Mouse (Mus musculus) frontal cortex, adult 2 months (tissue): ENCODE measurements at regions not wholly inside any gene's neighbourhood (a gene's known extent, or its start where the extent isn't known, plus 50 kb on each side); places are given as distances from the start of the nearest gene placed in this dataset.

ENCODE experiments used
- DNase-seq, 2 experiments: peaks; one replicate each; pipeline ENCODE4 v3.0.0; 2022; ENCODE audit warnings: low spot score in 1 of 2; ENCODE audit errors: extremely low spot score in 1 of 2

DNA sequence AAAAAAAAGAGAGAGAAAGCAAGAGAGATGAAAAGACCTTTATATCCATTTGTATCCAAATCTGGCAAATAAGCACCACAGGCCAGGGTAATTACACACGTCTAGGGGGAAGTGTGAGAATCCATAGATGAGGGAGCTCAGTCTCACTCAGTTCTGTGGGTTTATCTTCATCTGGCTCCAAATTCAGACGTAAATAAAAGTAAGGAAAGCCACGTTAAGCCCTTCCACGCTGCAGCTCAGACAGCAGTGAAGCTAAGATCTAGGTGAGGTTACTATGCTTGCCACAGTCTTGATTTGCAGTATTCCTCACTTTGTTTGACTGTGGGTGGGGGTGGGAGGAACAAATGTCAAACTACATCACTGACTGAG, 481.1 kb upstream of the Nrsn1 start:
- DNase-seq = no peak

DNA sequence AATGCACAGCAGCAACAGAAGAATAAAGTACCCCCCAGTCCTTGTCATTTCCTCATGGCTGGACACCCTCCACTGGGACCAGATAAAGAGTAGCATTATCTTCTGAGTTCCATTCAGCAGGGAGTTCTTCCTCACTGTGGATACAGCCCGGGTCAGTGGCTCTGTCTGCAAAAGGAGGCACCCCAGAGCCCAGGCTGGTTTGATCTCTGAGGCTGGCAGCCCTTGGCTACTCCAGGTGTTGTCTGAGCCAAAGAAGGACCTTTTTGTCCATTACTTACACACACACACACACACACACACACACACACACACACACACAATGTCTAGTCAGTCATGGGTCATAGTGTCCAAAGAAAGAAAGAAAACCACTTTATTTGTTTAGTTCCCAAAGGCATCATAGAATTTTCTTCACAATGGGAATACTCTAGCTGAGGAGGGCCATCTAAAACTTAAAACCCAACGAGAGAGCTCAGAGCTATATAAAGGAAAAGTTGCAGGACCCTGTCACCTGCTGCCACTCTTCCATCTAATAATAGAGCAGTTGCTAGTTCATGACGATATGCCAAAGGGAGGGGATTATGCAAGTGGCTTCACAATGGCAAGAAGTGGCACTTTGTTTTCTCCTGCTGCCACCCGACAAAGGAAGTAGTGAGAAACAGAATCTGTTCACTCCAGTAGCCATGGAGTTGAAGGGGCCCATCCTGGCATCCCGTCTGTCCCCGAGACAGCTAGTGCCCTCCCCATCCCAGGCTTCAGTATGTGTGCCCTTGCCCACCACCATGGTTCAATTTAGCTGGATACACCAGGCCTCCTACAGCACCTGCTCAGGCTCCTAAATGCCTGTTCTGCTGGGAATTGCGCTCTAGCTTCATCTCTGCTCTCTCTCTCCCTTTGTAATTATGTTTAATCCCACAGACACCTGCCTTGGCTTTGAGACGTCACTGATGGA, 480.4 kb upstream of the Nrsn1 start:
- no peak for DNase-seq

DNA sequence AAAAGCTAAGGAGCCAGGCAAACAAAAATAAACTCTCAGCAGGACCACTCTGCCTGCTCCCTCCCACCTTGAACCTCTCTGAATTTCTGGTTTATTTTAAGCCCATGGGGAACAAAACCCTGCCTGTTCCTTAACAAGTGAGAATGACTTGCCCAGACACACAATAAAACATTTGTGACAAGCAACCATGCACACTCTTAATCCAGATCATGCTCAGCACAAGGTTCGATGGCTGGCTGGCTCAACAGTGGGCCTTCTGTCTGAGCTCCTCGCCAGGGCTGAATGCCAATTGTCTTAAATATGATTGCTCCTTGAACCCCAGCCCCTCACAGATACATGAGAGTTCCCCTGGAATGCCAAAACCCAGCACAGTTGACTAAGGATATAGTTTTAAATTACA, 468.3 kb upstream of the Nrsn1 start:
- no peak for DNase-seq

GRCm38 (mm10) chr13:25729327-25729892, 459.1 kb upstream of the Nrsn1 start:
- DNase-seq = no peak

DNA sequence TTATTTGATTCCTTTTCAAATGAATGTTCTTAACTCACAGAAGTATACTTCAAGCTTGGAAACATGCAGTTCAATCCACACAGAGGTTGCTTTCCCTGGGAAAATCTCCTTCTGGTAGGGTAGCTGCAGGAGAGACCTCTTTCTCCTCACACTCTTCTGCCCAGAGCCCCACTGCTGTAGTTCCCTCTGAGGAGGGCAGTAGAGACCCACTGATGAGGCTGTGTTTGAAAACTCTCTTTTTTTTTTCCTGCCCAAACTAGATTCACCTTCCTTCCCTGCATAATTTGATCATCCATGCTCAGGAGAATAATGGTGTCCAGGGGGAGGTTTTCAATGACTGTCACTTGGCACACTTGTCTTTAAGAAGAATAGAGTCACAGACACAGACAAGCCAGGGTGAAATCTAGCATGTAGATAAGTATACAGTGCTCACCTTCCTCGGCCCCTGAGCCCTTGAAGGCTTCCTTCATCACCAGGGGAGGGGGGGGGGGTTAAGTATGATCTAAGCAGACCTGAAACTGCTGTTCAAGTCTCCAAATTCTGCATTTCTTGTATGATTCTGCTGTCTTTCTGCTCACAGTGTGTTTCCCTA, 457.3 kb upstream of the Nrsn1 start:
- DNase-seq = peak in 1 of 2 experiments; percentile 39

- no peak for DNase-seq
Observed at GRCm38 (mm10) chr13:25722595-25723525, 452.6 kb upstream of the Nrsn1 start.

DNA sequence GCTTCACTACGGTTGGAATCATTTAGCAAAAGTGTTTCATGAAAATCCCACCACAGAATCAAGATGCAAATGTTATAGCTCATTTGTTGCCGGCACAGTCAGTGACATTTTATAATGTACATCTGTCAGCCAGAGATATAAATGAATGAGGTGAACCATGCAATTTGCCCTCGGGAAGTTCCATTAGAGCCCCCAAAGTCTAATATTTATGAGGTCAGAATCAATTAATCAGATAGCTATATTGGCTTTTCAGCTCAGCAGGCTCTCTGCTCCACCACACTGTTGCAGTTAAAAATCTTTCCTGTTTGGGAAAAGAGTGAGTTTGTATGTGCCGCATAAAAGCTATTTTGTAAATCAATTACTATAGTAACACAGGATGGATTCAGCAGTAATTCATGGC, 430.7 kb upstream of the Nrsn1 start:
- DNase-seq = no peak

DNA sequence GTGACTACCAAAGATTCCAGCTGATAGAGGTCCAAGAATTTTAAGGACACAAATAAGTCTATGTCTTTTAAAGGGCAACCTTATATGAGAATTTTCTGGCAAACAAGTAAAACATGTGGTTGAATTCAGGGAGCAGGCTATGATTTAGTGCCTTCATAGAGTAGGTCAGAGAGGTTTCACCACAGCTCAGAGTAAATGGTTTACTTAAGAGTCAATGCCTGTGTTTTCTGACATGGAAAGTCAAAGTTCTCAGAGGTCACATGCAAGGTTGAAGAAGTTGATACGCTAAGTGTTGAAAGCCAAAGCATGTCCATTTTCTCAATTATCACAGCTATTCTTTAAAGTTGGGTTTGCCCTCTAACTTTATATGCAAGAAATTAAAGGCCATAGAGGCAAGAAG, 425.7 kb upstream of the Nrsn1 start:
- DNase-seq = no peak

DNA sequence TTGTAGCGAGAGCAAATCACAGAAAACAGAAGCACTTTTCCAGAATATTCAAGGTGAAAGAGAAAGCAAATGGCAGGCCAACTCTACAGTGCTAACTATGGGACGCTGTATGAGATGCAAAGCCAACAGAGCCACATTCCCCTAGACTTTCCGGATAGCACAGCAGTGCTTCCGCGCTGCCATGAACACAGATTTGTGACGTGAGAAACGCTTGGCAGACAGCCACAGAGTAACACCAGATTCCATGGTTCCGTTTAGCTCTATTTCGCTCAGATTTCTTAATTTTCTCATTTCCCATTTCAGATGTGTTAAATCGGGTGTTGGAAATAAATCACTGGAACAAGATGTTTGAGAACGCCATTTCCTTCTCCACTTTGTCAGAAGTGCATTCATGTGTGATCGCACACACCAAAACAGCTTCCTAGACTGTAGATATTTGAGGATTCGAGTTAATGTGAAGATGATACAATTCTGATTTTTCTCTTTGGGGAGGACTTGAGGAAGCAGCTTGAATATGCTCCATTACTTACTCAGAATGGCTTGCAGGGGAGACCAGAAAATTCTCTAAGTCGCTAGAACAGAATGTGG, 424.8 kb upstream of the Nrsn1 start:
- DNase-seq = peak; percentile 46 to 79

GRCm38 (mm10) chr13:25678221-25678735, 408.0 kb upstream of the Nrsn1 start:
- peak; percentile 63 to 68 for DNase-seq

- no peak for DNase-seq
Observed at GRCm38 (mm10) chr13:25675208-25675607, 404.9 kb upstream of the Nrsn1 start.

- DNase-seq = no peak
Observed at GRCm38 (mm10) chr13:25666022-25666421, 395.7 kb upstream of the Nrsn1 start.

- no peak for DNase-seq
Observed at GRCm38 (mm10) chr13:25664963-25665606, 394.8 kb upstream of the Nrsn1 start.

DNA sequence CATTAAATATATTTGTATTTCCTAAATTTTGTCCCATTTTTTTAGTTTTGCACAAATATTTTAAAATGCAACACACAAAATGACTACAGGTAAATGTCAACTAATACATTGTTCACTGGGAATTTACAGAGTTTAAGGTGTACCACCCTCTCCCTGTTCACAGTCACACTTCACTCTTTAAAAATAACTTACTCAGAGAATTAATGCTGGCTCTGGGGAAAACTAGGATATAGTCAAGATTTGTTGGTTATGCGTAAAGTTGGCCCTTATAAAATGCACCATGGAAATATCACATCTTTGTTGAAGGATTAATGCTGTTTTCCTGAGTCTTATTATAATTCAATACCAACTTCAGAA, 378.1 kb upstream of the Nrsn1 start:
- no peak for DNase-seq

- no peak for DNase-seq
Observed at GRCm38 (mm10) chr13:25647711-25648429, 377.6 kb upstream of the Nrsn1 start.

DNA sequence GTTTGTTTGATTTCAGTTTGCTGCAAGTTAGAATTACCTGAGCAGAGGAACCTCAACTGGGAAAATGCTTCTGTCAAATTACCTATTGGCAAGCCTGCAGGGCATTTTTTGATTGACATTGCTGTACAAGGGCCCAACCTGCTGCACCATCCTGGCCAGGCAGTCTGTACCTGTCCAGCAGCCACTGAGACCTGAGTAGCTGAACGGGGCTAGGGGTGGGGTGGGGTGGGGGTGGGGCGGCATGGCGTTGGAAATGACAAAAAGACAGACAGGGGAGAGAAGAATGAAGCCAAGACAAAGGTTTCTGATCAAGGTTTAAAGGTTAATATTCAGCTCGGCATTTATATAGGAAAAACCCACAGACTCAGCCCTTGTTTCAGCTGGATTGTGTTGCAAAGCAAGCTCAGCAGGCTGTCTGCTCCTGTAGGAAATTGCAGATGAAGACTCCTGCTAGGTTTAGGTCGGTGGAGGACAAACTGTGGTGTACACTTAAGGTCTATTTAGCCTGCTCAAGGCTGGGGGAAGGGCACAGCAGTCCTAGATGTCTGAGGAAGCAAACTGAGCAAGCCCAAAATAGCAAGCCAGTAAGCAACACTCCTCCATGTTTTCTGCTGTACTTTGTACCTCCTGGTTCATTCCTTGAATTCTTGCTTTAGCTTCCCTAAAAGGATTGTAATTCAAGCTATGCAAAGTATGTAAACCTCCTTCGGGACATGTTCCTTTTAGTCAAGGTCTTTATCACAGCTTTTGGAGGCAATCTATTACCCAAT, 369.4 kb upstream of the Nrsn1 start:
- peak; percentile 1 to 15 for DNase-seq

- DNase-seq = no peak
Observed at GRCm38 (mm10) chr13:25629466-25629865, 359.2 kb upstream of the Nrsn1 start.

- DNase-seq = no peak
Observed at GRCm38 (mm10) chr13:25617578-25617977, 347.3 kb upstream of the Nrsn1 start.
